Mouse (Mus musculus): ENCODE data around the gene H2-M2.
"Not testable (repeated sequence)": the region's sequence is repeated elsewhere in the genome, so short reads cannot be mapped to it uniquely, and the experiment has no call there.

H2-M2 gene

GRCm38 (mm10) chr17:37483452-37483851, at the start of gene H2-M2:
Gene H2-M2 (minus strand): TSS chr17:37483552.
- DNase-seq (ENCODE audit: low read depth in 2 of 2, low spot score in 2 of 2), result no peak

GRCm38 (mm10) chr17:37525427-37525826, 42.1 kb upstream of the H2-M2 start:
- not testable (repeated sequence) for DNase-seq (ENCODE audit: low read depth in 2 of 2, low spot score in 2 of 2)

- DNase-seq (ENCODE audit: low read depth in 2 of 2, low spot score in 2 of 2), result not testable (repeated sequence)
Measured at GRCm38 (mm10) chr17:37524612-37525011, 41.3 kb upstream of the H2-M2 start.

- DNase-seq (ENCODE audit: low read depth in 2 of 2, low spot score in 2 of 2), result no peak
Measured at GRCm38 (mm10) chr17:37507730-37508129, 24.4 kb upstream of the H2-M2 start, which contains the start of gene Olfr111. Gene Olfr111 (plus strand): TSS chr17:37508030.

- no peak for DNase-seq (ENCODE audit: low read depth in 2 of 2, low spot score in 2 of 2)
Measured at GRCm38 (mm10) chr17:37491930-37492518, 8.7 kb upstream of the H2-M2 start, which contains the start of gene Olfr110. Gene Olfr110 (plus strand): TSS chr17:37492468.

- DNase-seq (ENCODE audit: low read depth in 2 of 2, low spot score in 2 of 2), result no peak
Measured at GRCm38 (mm10) chr17:37458616-37459015, 24.7 kb downstream of the H2-M2 start, which contains the start of gene Olfr109. Gene Olfr109 (plus strand): TSS chr17:37458916.

- DNase-seq (ENCODE audit: low read depth in 2 of 2, low spot score in 2 of 2), result no peak
Measured at GRCm38 (mm10) chr17:37445180-37445579, 38.2 kb downstream of the H2-M2 start, which contains the start of gene Olfr108. Gene Olfr108 (plus strand): TSS chr17:37445480.
